Mouse (Mus musculus) erythroblast, embryonic 14.5 days (primary cell): ENCODE data around the gene Syn3. TPM values are rescaled to one million over a fixed set of nuclear protein-coding genes. Genes with fewer than 3 reads are reported as not detected.

Source experiments
- H3K27me3 ChIP-seq: 2 replicates; pipeline ENCODE4 v1.6.1; 2012; ENCODE audit warnings: inconsistent platforms; ENCODE audit not compliant: control insufficient read depth
- H3K36me3 ChIP-seq: 2 replicates; pipeline ENCODE4 v1.6.1; 2012; ENCODE audit warnings: mild to moderate bottlenecking, inconsistent platforms; ENCODE audit not compliant: control insufficient read depth
- H3K4me1 ChIP-seq: 2 replicates; pipeline ENCODE4 v1.6.1; 2012; ENCODE audit warnings: inconsistent platforms; ENCODE audit not compliant: control insufficient read depth
- H3K4me3 ChIP-seq: replicated peaks from 2 replicates; pipeline ENCODE3; 2012; ENCODE audit warnings: moderate library complexity, mild to moderate bottlenecking, inconsistent platforms
- H3K9me3 ChIP-seq: 2 replicates; pipeline ENCODE4 v1.6.1; 2012; ENCODE audit warnings: low read length, inconsistent platforms, mixed read lengths; ENCODE audit not compliant: control insufficient read depth
- GATA1 ChIP-seq: IDR thresholded peaks from 2 replicates; pipeline ENCODE4 v1.6.1; 2012; ENCODE audit warnings: low read length, inconsistent platforms, mixed read lengths
- TAL1 ChIP-seq: IDR thresholded peaks from 3 replicates; pipeline ENCODE4 v1.6.1; 2012; ENCODE audit warnings: low read length, inconsistent platforms, mixed read lengths
- polyA plus RNA-seq: library from polyadenylated mRNA; stranded (reverse); fragments of >175 nt; gene quantifications from 2 replicates; pipeline ENCODE4 v1.2.3, GENCODE M21; 2012

The Syn3 gene
- polyA plus RNA-seq, 1 experiment, result not detected

DNA sequence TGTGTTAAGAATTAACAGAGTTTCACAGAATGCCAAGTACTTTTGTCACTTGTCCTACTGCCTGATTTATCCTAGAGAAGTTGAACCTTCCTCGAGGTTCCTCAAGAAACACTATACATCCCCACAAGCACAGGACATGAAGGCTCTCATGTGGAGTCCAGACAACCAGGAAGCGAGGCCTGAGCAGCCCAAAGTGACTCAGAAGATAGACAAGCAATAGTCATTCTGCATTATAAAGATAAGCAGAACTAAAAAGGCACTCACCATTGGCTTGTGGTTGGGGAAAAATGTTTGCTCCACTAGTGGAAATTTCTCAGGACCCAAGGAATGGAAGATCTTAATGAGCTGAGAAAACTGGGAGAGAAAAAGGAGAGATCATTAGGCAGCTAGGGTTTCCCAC, 147.4 kb downstream of the Syn3 start:
- no peak for TF ChIP-seq GATA1
- peak; percentile 40; the same call in 2 of the 3 replicates for TF ChIP-seq TAL1

GRCm38 (mm10) chr10:86346235-86346840, 152.4 kb downstream of the Syn3 start:
- TF ChIP-seq GATA1 (no peak), TAL1 (no peak)
- H3K36me3 ChIP-seq, result no peaks in the 10 kb centered on the region
- H3K9me3 ChIP-seq, result no peaks in the 10 kb centered on the region
- H3K4me1 ChIP-seq, result peaks cover 63% of the 10 kb centered on the region
- H3K27me3 ChIP-seq, result no peaks in the 10 kb centered on the region
- no peak overlapping the region for H3K4me3 ChIP-seq

More for the DNA sequence above, 147.4 kb downstream of the Syn3 start:
- H3K36me3 ChIP-seq, result no peaks in the 10 kb centered on the region
- no peaks in the 10 kb centered on the region for H3K9me3 ChIP-seq
- H3K4me3 ChIP-seq, result no peak overlapping the region
- H3K27me3 ChIP-seq, result no peaks in the 10 kb centered on the region
- peaks cover 77% of the 10 kb centered on the region for H3K4me1 ChIP-seq

DNA sequence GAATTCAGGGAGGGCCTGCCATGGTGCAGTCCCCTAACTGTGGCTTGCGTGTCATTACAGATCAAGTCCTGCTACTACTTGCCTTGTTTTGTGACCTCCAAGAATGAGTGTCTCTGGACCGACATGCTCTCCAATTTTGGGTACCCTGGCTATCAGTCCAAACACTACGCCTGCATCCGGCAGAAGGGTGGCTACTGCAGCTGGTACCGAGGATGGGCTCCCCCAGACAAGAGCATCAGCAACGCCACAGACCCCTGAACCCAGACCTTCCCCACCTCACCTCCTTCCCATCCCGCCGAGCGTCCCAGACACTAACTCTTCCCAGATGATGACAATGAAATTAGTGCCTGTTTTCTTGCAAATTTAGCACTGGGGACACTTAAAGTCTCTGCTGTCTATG, 153.1 kb downstream of the Syn3 start:
- Histone ChIP-seq H3K36me3 (no peaks in the 10 kb centered on the region), H3K27me3 (no peaks in the 10 kb centered on the region), H3K4me1 (peaks cover 62% of the 10 kb centered on the region), H3K9me3 (no peaks in the 10 kb centered on the region), H3K4me3 (no peak overlapping the region)
- TF ChIP-seq GATA1 (no peak), TAL1 (no peak)

DNA sequence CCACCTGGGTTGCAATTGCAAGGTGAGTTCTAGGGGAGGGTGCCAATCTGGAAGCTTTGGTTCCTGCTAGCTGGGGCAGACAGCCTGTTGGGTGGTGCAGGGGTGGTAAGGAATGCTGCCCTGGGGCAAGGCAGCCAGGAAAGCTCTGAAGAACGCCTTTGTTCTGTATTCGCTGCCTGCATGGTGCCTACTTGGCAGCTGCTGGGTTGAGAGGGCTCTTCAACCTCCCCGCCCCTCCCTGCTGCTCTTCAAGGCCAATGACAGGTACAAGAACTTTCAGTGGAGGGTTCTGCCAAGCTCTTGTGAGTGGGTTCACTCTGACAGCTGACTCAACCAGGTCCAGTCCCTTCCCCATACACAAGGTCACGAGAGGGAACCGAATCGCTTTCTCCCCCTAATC, 154.0 kb downstream of the Syn3 start:
- Histone ChIP-seq H3K27me3 (no peaks in the 10 kb centered on the region), H3K4me1 (peaks cover 62% of the 10 kb centered on the region), H3K4me3 (no peak overlapping the region), H3K9me3 (no peaks in the 10 kb centered on the region), H3K36me3 (no peaks in the 10 kb centered on the region)
- TF ChIP-seq TAL1, result no peak

DNA sequence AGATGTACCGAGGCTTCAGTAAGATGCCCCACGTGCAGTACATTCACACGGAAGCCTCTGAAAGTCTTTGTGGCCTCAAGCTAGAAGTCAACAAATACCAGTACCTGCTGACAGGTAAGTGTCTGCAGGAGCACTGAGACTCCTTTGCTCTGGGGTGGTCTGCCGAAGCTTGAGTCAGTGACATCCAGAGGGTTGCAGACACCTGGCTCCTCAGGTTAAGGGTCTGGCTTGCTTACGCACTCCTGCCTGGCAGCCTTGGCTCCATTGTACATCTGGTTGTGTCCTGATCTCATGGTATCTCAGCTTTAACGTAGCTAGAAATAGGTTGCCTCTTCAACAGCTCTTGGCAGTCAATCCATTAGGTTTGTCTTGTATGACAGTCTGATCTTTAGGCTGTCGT, 154.8 kb downstream of the Syn3 start:
- Histone ChIP-seq H3K9me3 (no peaks in the 10 kb centered on the region), H3K27me3 (no peaks in the 10 kb centered on the region), H3K4me1 (peaks cover 62% of the 10 kb centered on the region), H3K4me3 (no peak overlapping the region), H3K36me3 (no peaks in the 10 kb centered on the region)
- no peak for TF ChIP-seq TAL1
- no peak for TF ChIP-seq GATA1

- H3K27me3 ChIP-seq, result no peaks in the 10 kb centered on the region
- TF ChIP-seq GATA1, result no peak
- TF ChIP-seq TAL1, result no peak
- H3K4me3 ChIP-seq, result no peak overlapping the region
- H3K4me1 ChIP-seq, result peaks cover 62% of the 10 kb centered on the region
- H3K36me3 ChIP-seq, result no peaks in the 10 kb centered on the region
- H3K9me3 ChIP-seq, result no peaks in the 10 kb centered on the region
These were observed 155.3 kb downstream of the Syn3 start for GRCm38 (mm10) chr10:86343362-86343761.

DNA sequence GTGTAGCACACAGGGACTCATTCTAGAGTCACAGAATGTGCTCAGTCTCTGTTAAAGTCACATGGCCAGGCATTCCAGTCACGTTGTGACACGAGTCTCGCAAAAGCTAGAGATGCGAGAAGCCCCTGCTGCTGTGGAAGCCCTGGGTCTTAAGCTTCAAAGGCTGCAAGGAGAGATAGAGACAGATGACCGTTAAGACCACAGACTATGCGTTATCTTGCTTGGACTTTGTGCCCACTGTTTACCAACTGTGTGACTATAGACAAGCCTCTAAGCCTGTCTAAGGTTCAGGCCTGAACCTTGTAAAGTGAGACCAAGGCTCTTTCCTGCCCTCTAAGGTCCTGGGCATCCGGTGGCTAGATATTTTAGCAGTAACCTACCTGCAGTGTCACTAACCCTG, 156.0 kb downstream of the Syn3 start:
- peaks cover 62% of the 10 kb centered on the region for H3K4me1 ChIP-seq
- no peaks in the 10 kb centered on the region for H3K27me3 ChIP-seq
- no peak overlapping the region for H3K4me3 ChIP-seq
- H3K36me3 ChIP-seq, result no peaks in the 10 kb centered on the region
- no peak for TF ChIP-seq GATA1
- no peak for TF ChIP-seq TAL1
- H3K9me3 ChIP-seq, result no peaks in the 10 kb centered on the region

DNA sequence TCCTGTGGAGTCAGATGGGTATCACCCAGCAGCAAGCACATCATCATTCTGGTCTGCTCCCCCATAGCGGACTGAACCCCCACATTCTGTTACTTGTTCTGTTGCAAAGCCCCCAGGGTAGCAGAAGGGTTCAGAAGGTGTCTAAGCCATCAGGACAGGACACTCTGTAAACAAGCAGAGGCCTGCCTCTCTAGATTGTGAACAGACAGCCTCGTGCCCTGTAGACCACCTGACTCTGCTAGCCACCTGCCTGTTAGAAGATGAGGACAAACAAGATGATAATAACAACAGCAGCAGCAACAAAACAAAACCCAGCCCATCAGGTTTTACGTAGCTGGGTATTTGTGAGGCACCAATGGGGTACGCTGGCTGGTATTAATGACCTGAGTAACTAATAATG, 156.5 kb downstream of the Syn3 start:
- TF ChIP-seq GATA1 (no peak), TAL1 (no peak)
- peaks cover 60% of the 10 kb centered on the region for H3K4me1 ChIP-seq
- H3K4me3 ChIP-seq, result no peak overlapping the region
- H3K36me3 ChIP-seq, result no peaks in the 10 kb centered on the region
- no peaks in the 10 kb centered on the region for H3K9me3 ChIP-seq
- H3K27me3 ChIP-seq, result no peaks in the 10 kb centered on the region

- Histone ChIP-seq H3K9me3 (no peaks in the 10 kb centered on the region), H3K4me1 (peaks cover 58% of the 10 kb centered on the region), H3K36me3 (no peaks in the 10 kb centered on the region), H3K27me3 (no peaks in the 10 kb centered on the region), H3K4me3 (no peak overlapping the region)
- TF ChIP-seq GATA1, result no peak
- no peak for TF ChIP-seq TAL1
These were observed 157.1 kb downstream of the Syn3 start for GRCm38 (mm10) chr10:86341589-86341988.

DNA sequence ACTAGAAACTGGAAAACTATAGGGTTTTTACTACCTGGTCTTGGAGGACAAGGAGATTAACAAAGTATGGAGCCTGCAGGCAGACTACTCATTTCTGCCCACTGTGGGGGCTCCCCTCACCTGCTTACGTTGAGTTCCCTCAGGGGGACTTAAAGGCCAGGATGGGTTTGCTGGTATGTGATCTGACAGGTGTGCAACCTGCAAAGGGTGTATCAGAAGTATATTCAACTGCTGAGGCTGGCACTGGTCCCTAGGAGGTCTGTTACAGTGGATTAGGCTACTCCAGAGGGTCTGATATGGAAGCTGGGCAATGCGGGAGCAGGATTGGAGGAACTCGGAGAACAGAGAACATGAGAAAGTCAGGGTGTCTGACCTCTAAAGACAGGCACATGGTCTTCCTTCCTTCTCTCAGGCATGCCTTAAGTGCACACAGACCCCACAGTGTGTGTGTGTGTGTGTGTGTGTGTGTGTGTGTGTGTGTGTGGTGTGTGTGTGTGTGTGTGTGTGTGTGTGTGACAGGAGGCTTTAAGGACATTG, 157.6 kb downstream of the Syn3 start:
- Histone ChIP-seq H3K36me3 (no peaks in the 10 kb centered on the region), H3K27me3 (no peaks in the 10 kb centered on the region), H3K9me3 (no peaks in the 10 kb centered on the region), H3K4me3 (no peak overlapping the region), H3K4me1 (peaks cover 57% of the 10 kb centered on the region)
- TF ChIP-seq TAL1 (no peak), GATA1 (no peak)
